9 mouse cellular contexts compared by ENCODE assay signal in the genomic region with DNA sequence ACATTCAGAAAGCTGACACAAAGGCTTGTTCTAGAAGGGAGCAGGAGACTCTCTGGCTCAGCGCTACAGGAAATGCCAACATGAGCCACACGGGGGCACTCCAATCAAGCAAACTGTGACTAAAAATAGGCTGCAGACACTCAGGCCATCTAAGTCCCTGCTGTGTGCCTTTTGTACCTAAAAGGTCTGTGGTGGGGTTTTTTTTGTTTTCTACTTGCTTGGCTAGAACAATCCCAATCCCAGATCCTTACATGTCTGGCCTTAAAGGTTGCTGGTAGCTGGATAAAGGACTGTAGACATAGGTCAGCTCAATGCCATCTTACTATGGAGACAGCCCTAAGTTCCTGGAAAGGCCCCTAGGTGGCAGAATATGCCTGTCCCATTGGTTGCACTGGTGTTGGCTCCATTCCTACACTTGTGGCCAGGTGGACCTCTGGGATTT. TPM values are rescaled to one million over a fixed set of nuclear protein-coding genes. Genes with fewer than 3 reads are reported as not detected.
DNase-seq lines count a peak whose midpoint lies in the region; ATAC-seq lines count a peak whose summit lies in the region.
"Had no signal": no experiment of that assay in that cellular context is flagged by ENCODE, and none has a peak within 500 bp of the region (broad histone marks: within the 10 kb centered on the region; RNA-seq: fewer than 3 reads in every experiment).

No protein-coding gene starts in this region.

- H3K9ac ChIP-seq in forebrain, embryonic 16.5 days (replicated peaks; ENCODE audit: low read depth, low read length): no peak overlapping the region
- no peak overlapping the region for H3K9ac ChIP-seq in intestine, embryonic 14.5 days (ENCODE audit: low read length)
- H3K9ac ChIP-seq in midbrain, embryonic 14.5 days (replicated peaks; ENCODE audit: low read length): no peak overlapping the region

- intact Hi-C loops in left cerebral cortex, postnatal 14 days (cut with DNase I): no loop called here

- peak; percentile 81 for ATAC-seq in forebrain, embryonic 16.5 days
- peak; percentile 51 for ATAC-seq in intestine, embryonic 14.5 days (replicated peaks; ENCODE audit: low FRiP score, low TSS enrichment, low read depth)
- peak; percentile 69; the same call in 1 of the 2 replicates for ATAC-seq in midbrain, embryonic 14.5 days (ENCODE audit: low FRiP score, low TSS enrichment)

- H3K9me3 ChIP-seq in forebrain, embryonic 16.5 days (ENCODE audit: control insufficient read depth, low read length): no peaks in the 10 kb centered on the region
- H3K9me3 ChIP-seq in intestine, embryonic 14.5 days (ENCODE audit: control insufficient read depth, low read length): no peaks in the 10 kb centered on the region
- H3K9me3 ChIP-seq in midbrain, embryonic 14.5 days (ENCODE audit: control insufficient read depth, low read length): no peaks in the 10 kb centered on the region

- H3K4me2 ChIP-seq in forebrain, embryonic 16.5 days (ENCODE audit: low read length): no peak overlapping the region
- H3K4me2 ChIP-seq in intestine, embryonic 14.5 days (ENCODE audit: low read length): no peak overlapping the region
- H3K4me2 ChIP-seq in midbrain, embryonic 14.5 days (ENCODE audit: low read length): no peak overlapping the region

- 2% methylated on average over 2 of the region's 2 CpGs for WGBS in forebrain, embryonic 16.5 days
- 0% methylated on average over 2 of the region's 2 CpGs for WGBS in intestine, embryonic 14.5 days
- 2% methylated on average over 2 of the region's 2 CpGs for WGBS in midbrain, embryonic 14.5 days

- H3K27me3 ChIP-seq in forebrain, embryonic 16.5 days (replicated peaks; ENCODE audit: control insufficient read depth, insufficient read depth, low read length): peaks cover 5% of the 10 kb centered on the region; the same call in 1 of the 2 replicates
- H3K27me3 ChIP-seq in intestine, embryonic 14.5 days (replicated peaks; ENCODE audit: control insufficient read depth, insufficient read depth, low read length): no peaks in the 10 kb centered on the region
- no peaks in the 10 kb centered on the region for H3K27me3 ChIP-seq in midbrain, embryonic 14.5 days (ENCODE audit: control insufficient read depth, insufficient read depth, low read length)
- H3K27me3 ChIP-seq in splenic B cell, adult 2 months (ENCODE audit: control insufficient read depth, insufficient read depth, low read length, poor library complexity, severe bottlenecking): no peaks in the 10 kb centered on the region

- no peaks in the 10 kb centered on the region for H3K36me3 ChIP-seq in forebrain, embryonic 16.5 days (ENCODE audit: control insufficient read depth, insufficient read depth)
- no peaks in the 10 kb centered on the region for H3K36me3 ChIP-seq in intestine, embryonic 14.5 days (ENCODE audit: control insufficient read depth, insufficient read depth, low read length)
- no peaks in the 10 kb centered on the region for H3K36me3 ChIP-seq in midbrain, embryonic 14.5 days (ENCODE audit: control insufficient read depth, insufficient read depth, low read length)
- H3K36me3 ChIP-seq in splenic B cell, adult 2 months (ENCODE audit: control insufficient read depth, insufficient read depth, low read length, poor library complexity, severe bottlenecking): no peaks in the 10 kb centered on the region

- no peak overlapping the region for H3K4me3 ChIP-seq in forebrain, embryonic 16.5 days (replicated peaks; ENCODE audit: low read length)
- H3K4me3 ChIP-seq in intestine, embryonic 14.5 days (ENCODE audit: low read depth, low read length): no peak overlapping the region
- no peak overlapping the region for H3K4me3 ChIP-seq in midbrain, embryonic 14.5 days (replicated peaks; ENCODE audit: low read depth, low read length)
- H3K4me3 ChIP-seq: myocyte had no signal

- DNase-seq in urinary bladder, postnatal 14 days (ENCODE audit: low spot score): peak; percentile 53
- no peak for DNase-seq in urinary bladder, postnatal 4 days (ENCODE audit: low spot score in 2 of 2)
- DNase-seq in cerebellum, adult 18-20 months: peak; percentile 87 to 90
- DNase-seq in intestine, embryonic 14.5 days (ENCODE audit: low spot score): peak; percentile 96
- peak; percentile 85 to 87 for DNase-seq in left cerebral cortex, postnatal 14 days (ENCODE audit: low spot score in 2 of 2)
- peak; percentile 91 for DNase-seq in midbrain, embryonic 14.5 days
- peak; percentile 30 for DNase-seq in splenic B cell, adult 2 months (ENCODE audit: low read depth, low spot score)

- no peaks in the 10 kb centered on the region for H3K4me1 ChIP-seq in forebrain, embryonic 16.5 days (replicated peaks; ENCODE audit: control insufficient read depth, insufficient read depth, low read length)
- H3K4me1 ChIP-seq in intestine, embryonic 14.5 days (replicated peaks; ENCODE audit: control insufficient read depth, insufficient read depth, low read length): no peaks in the 10 kb centered on the region
- H3K4me1 ChIP-seq in midbrain, embryonic 14.5 days (ENCODE audit: control insufficient read depth, insufficient read depth, low read length): no peaks in the 10 kb centered on the region

- no peak overlapping the region for H3K27ac ChIP-seq in forebrain, embryonic 16.5 days (ENCODE audit: low read length)
- H3K27ac ChIP-seq in intestine, embryonic 14.5 days (ENCODE audit: low read depth): no peak overlapping the region
- H3K27ac ChIP-seq in midbrain, embryonic 14.5 days (replicated peaks; ENCODE audit: low read depth, low read length): no peak overlapping the region

RNA-seq across cellular contexts. Expression of gene Dpysl4, which starts 17.6 kb away (rescaled TPM):
- 103 and 122 TPM in 2 replicates for polyA plus RNA-seq in forebrain, embryonic 16.5 days (2015; fragmentation: Nextera tagmentation; extraction: Ambion mirVana)
- 28.5 and 30.0 TPM in 2 replicates for polyA plus RNA-seq in intestine, embryonic 14.5 days (2014; fragmentation: Nextera tagmentation; extraction: Ambion mirVana)
- total RNA-seq in left cerebral cortex, postnatal 14 days (2021): 100 to 1,000 TPM; 103 to 107 TPM
- 215 and 238 TPM in 2 replicates for polyA plus RNA-seq in midbrain, embryonic 14.5 days (2014; fragmentation: Nextera tagmentation; extraction: Ambion mirVana)
- polyA plus RNA-seq: myocyte had no signal

Comparison
In these comparisons a context has a peak if more than half of its experiments do, and no peak if none do; other contexts are left out.
1. DNase-seq: peak in urinary bladder, postnatal 14 days (single experiment), cerebellum, adult 18-20 months (2 of 2), intestine, embryonic 14.5 days (single experiment), left cerebral cortex, postnatal 14 days (2 of 2), midbrain, embryonic 14.5 days (single experiment) and splenic B cell, adult 2 months (single experiment); none in urinary bladder, postnatal 4 days (0 of 2).
2. Peak in every context shown above with its lines, with median percentiles within 50 percentile points of each other: ATAC-seq.